Mouse (Mus musculus) heart, adult 2 months (tissue): ENCODE measurements at regions not wholly inside any gene's neighbourhood (a gene's known extent, or its start where the extent isn't known, plus 50 kb on each side); places are given as distances from the start of the nearest gene placed in this dataset.

Source experiments
- DNase-seq, 2 experiments: peaks; one replicate each; pipeline ENCODE4 v3.0.0; 2021
- H3K27ac ChIP-seq: fragments of 200-600 bp; 2 replicates; pipeline ENCODE4 v1.8.1; 2022
- H3K27me3 ChIP-seq: fragments of 200-500 bp; 2 replicates; pipeline ENCODE4 v1.6.1; 2012; ENCODE audit warnings: mild to moderate bottlenecking, low read length, inconsistent platforms, mixed read lengths; ENCODE audit not compliant: control insufficient read depth, insufficient read depth
- H3K36me3 ChIP-seq: fragments of 200-500 bp; 2 replicates; pipeline ENCODE4 v1.6.1; 2012; ENCODE audit warnings: low read length, inconsistent platforms; ENCODE audit not compliant: control insufficient read depth, insufficient read depth
- H3K4me1 ChIP-seq: fragments of 200-500 bp; 2 replicates; pipeline ENCODE4 v1.6.1; 2011; ENCODE audit warnings: low read length; ENCODE audit not compliant: control insufficient read depth, insufficient read depth
- H3K4me3 ChIP-seq: fragments of 200-600 bp; 2 replicates; pipeline ENCODE4 v1.8.1; 2022
- H3K79me2 ChIP-seq: fragments of 200-500 bp; replicated peaks from 2 replicates; pipeline ENCODE4 v1.6.1; 2012; ENCODE audit warnings: mild to moderate bottlenecking, inconsistent platforms, low read length, moderate library complexity, mixed read lengths; ENCODE audit not compliant: control insufficient read depth, insufficient read depth
- H3K9ac ChIP-seq: fragments of 200-500 bp; 2 replicates; pipeline ENCODE4 v1.6.1; 2012; ENCODE audit warnings: low read depth, mild to moderate bottlenecking, control low read depth, inconsistent platforms, low read length, mixed read lengths
- CTCF ChIP-seq: fragments of 200-600 bp; IDR thresholded peaks from 2 replicates; pipeline ENCODE4 v1.8.1; 2022; ENCODE audit warnings: antibody characterized with exemption, mild to moderate bottlenecking, moderate library complexity
- EP300 ChIP-seq: fragments of 200-500 bp; IDR thresholded peaks from 2 replicates; pipeline ENCODE4 v1.6.1; 2011; ENCODE audit warnings: low read depth, low read length, control low read depth; ENCODE audit not compliant: insufficient read depth
- POLR2A ChIP-seq: fragments of 200-500 bp; IDR thresholded peaks from 2 replicates; pipeline ENCODE4 v1.6.1; 2011; ENCODE audit warnings: mild to moderate bottlenecking, low read depth, low read length, control low read depth; ENCODE audit not compliant: insufficient read depth
- WGBS: fragments of 180-500 bp; shearing (Covaris S2); methylation state at CpG from one replicate; pipeline ENCODE4 v1.1.7; 2018; 5-methylcytosine and 5-hydroxymethylcytosine counted together
- intact Hi-C: fragments of 180-260 bp; cut with DNase I; formaldehyde crosslinking; loops from one replicate; pipeline ENCODE4 v1.15.1; 2025

DNA sequence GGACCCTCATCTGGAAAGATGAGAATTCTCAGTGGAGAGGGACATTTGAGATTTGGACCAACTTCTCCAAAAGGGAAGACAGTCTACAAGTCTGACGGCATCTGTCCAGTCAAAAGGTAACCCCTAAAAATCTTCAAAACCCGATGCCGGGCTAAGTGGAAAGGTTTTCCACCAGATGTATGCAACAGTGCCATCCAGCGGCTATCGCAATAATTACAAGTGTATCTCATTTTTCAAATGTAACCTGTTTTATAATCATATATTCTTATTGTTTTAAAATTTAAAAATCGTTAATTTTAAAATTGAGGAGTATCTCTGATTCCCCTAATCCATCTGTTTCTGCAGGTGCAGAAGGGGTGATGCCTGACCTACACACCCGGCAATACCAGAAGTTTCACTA is 346.8 kb upstream of the Hnrnpa3 start:
- TF ChIP-seq CTCF = peak; percentile 89
- TF ChIP-seq POLR2A = no peak
- intact Hi-C loops = loop anchor here (5.0 to 10.0 kb wide), 5 partner anchors 65 to 610 kb away; partner anchors contain the start of gene Hoxd8

DNA sequence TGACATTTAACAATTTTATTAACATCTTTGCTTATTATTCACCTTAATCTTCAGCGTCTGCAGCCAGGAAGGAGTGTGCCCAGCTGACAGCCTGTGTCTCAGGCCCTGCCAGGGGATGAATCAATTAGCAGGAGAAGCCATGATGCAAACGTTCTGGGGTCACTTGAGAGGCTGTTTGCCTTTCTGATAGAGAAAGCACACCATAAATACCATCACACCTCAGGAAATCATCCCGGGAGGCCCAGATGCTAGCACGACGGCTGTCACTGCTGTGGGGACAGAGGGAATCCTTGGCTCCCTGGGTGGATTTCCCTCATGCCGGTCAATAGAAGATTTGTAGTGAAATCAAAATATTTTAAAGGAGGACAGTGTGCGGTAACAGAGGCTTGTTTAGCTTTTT is 343.7 kb upstream of the Hnrnpa3 start:
- no peak for DNase-seq
- TF ChIP-seq CTCF (no peak), POLR2A (no peak), EP300 (no peak)
- H3K27ac ChIP-seq = no peak overlapping the region
- no peaks in the 10 kb centered on the region for H3K36me3 ChIP-seq
- intact Hi-C loops = loop anchor here (10.0 kb wide), 1 partner anchor 269 kb away; no protein-coding TSS in a partner anchor
- H3K9ac ChIP-seq = no peak overlapping the region
- no peak overlapping the region for H3K4me3 ChIP-seq
- H3K79me2 ChIP-seq = no peaks in the 10 kb centered on the region
- 58% methylated on average over 7 of the region's 7 CpGs for WGBS
- H3K27me3 ChIP-seq = peaks cover 2% of the 10 kb centered on the region; the same call in 1 of the 2 replicates
- H3K4me1 ChIP-seq = peaks cover 1% of the 10 kb centered on the region

More for the DNA sequence above, 346.8 kb upstream of the Hnrnpa3 start:
- Histone ChIP-seq H3K4me3 (no peak overlapping the region), H3K9ac (no peak overlapping the region), H3K4me1 (peaks cover 1% of the 10 kb centered on the region), H3K36me3 (no peaks in the 10 kb centered on the region), H3K79me2 (no peaks in the 10 kb centered on the region), H3K27ac (no peak overlapping the region), H3K27me3 (peaks cover 2% of the 10 kb centered on the region; the same call in 1 of the 2 replicates)
- 15% methylated on average over 7 of the region's 7 CpGs for WGBS
- peak; percentile 17 to 38 for DNase-seq

DNA sequence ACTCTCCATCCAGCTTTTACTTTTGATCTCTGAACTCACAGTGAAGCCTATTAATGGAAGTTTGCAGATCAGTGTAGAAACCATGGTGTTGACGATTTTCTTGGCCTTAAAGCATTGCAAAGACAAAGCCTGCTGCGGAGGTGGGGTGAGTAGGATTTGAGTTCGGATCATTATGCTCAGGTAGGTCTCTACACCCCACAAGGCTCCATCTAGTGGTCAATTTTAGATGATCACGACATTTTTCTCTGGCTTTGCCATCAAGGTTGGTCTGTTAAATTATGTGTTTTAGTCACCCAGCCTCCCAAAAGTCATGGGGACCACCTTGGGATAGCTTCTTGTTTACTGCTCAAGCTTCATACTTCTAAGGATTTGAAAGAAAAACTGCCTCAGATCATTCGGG is 340.9 kb upstream of the Hnrnpa3 start:
- TF ChIP-seq POLR2A (no peak), CTCF (peak; percentile 53)
- Histone ChIP-seq H3K9ac (no peak overlapping the region), H3K79me2 (no peaks in the 10 kb centered on the region), H3K36me3 (no peaks in the 10 kb centered on the region), H3K4me1 (no peaks in the 10 kb centered on the region), H3K27ac (no peak overlapping the region), H3K4me3 (no peak overlapping the region), H3K27me3 (no peaks in the 10 kb centered on the region)
- WGBS = 62% methylated on average over 5 of the region's 5 CpGs
- DNase-seq = no peak
- intact Hi-C loops = loop anchor here (10.0 kb wide), 1 partner anchor 267 kb away; no protein-coding TSS in a partner anchor

DNA sequence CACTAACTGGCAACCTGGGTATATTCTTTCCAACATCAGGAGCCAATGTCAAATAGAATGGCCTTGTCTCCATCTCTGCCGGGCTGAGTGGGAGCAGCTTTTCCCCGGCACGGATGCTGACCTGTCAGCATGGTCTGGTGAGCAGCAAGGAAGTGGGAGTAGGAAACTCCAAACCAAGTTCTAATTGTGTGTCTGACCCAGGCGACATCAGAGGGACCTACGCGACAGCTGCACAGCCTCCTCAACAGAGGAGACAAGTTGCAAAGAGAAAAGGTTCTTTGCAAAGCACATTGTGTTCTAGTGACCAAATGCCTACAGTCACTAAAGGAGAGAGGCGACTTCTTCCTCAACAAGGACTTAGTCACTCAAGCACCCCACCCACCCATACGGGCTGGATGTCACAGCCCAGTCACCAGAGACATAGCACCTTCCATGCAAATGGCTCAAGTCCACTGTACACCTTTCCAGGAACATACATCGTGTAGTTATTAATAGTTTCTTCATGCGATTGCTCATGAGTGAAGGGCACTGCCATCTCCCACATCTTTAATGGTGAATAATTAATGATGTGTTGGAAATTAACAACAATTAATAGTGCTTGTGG is 334.8 kb upstream of the Hnrnpa3 start:
- Histone ChIP-seq H3K4me3 (no peak overlapping the region), H3K4me1 (no peaks in the 10 kb centered on the region), H3K27ac (no peak overlapping the region), H3K36me3 (no peaks in the 10 kb centered on the region), H3K27me3 (no peaks in the 10 kb centered on the region), H3K79me2 (no peaks in the 10 kb centered on the region), H3K9ac (no peak overlapping the region)
- DNase-seq = no peak
- TF ChIP-seq EP300 = no peak
- TF ChIP-seq CTCF = no peak
- TF ChIP-seq POLR2A = no peak
- WGBS = 47% methylated on average over 10 of the region's 10 CpGs
- intact Hi-C loops = no loop called here

DNA sequence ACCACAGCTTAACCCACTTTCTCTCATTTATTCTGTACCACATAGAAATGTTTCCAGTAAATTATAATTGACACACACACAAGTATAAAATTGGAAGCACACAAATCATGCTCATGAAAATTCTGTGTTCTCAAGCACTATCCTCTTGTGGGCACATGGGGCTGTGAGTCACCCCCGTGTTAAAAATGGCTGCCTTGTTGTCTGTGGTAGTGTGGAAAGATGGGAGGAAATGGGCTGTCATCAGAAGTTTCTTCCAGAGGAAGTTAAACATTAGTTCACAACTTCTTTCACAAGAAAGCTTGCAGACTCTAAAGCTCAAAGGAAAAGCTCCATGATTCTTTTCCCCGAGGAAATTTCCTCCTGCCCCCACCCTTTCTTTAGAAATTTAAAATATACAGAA is 329.5 kb upstream of the Hnrnpa3 start:
- H3K4me1 ChIP-seq = no peaks in the 10 kb centered on the region
- no peak for TF ChIP-seq CTCF
- H3K9ac ChIP-seq = no peak overlapping the region
- no peaks in the 10 kb centered on the region for H3K36me3 ChIP-seq
- H3K4me3 ChIP-seq = no peak overlapping the region
- intact Hi-C loops = no loop called here
- H3K79me2 ChIP-seq = no peaks in the 10 kb centered on the region
- no peaks in the 10 kb centered on the region for H3K27me3 ChIP-seq
- no peak for DNase-seq
- no peak overlapping the region for H3K27ac ChIP-seq
- 24% methylated on average over 2 of the region's 2 CpGs for WGBS

DNA sequence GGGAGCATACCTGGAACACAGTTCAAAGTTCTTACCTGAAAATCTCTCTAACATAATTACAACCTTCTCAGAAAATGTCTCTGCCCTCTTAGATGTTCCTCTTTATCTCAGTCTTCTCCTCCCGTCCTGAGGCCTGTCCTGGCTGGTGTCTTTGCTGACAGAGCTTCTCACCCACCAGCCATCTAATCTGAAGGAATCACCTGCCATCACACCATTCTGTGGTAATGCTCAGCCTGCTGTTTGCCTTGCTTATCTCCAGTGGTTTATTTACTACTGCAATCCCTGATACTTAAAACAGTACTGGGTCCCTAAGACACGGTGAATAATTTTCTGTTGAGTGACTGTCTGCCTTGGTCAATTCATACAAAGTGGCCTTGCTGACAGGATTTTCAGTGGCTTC is 317.8 kb upstream of the Hnrnpa3 start:
- WGBS = 30% methylated on average over 2 of the region's 2 CpGs
- Histone ChIP-seq H3K4me1 (peaks cover 3% of the 10 kb centered on the region), H3K36me3 (no peaks in the 10 kb centered on the region), H3K27me3 (no peaks in the 10 kb centered on the region), H3K79me2 (no peaks in the 10 kb centered on the region), H3K9ac (no peak overlapping the region), H3K4me3 (no peak overlapping the region), H3K27ac (peak overlapping the region; percentile 69)
- TF ChIP-seq POLR2A = no peak
- no peak for DNase-seq
- intact Hi-C loops = no loop called here
